Mouse (Mus musculus) forebrain, postnatal 0 days (tissue): Measurements from ENCODE around the gene Ccdc188. TPM values are rescaled to one million over a fixed set of nuclear protein-coding genes. Genes with fewer than 3 reads are reported as not detected.
A peak's percentile ranks its signal among the peaks of the same experiment; 100 is the strongest.

ENCODE experiments used
- ATAC-seq: fragments of 200-750 bp; cut with Nextera tagmentation; 2 replicates; pipeline ENCODE4 v1.8.0; 2017; ENCODE audit warnings: mild to moderate bottlenecking, moderate library complexity
- DNase-seq: peaks from one replicate; pipeline ENCODE4 v3.0.0-alpha.2; 2015
- H3K27ac ChIP-seq: fragments of 300-500 bp; sonication (generic); 2 replicates; pipeline ENCODE4 v1.5.1; 2014; ENCODE audit warnings: low read depth, mild to moderate bottlenecking, antibody characterized with exemption, low read length, moderate library complexity, mixed read lengths
- H3K27me3 ChIP-seq: fragments of 300-500 bp; sonication (generic); 2 replicates; pipeline ENCODE4 v1.6.1; 2014; ENCODE audit warnings: mild to moderate bottlenecking, low read length, mixed read lengths; ENCODE audit not compliant: insufficient read depth
- H3K36me3 ChIP-seq: fragments of 300-500 bp; sonication (generic); 2 replicates; pipeline ENCODE4 v1.6.1; 2014; ENCODE audit warnings: mild to moderate bottlenecking, moderate library complexity; ENCODE audit not compliant: insufficient read depth
- H3K4me1 ChIP-seq: fragments of 300-500 bp; sonication (generic); 2 replicates; pipeline ENCODE4 v1.6.1; 2014; ENCODE audit warnings: antibody characterized with exemption; ENCODE audit not compliant: insufficient read depth
- H3K4me2 ChIP-seq: fragments of 300-500 bp; sonication (generic); 2 replicates; pipeline ENCODE4 v1.6.1; 2014; ENCODE audit warnings: low read depth, mild to moderate bottlenecking, moderate library complexity
- H3K4me3 ChIP-seq: fragments of 300-500 bp; sonication (generic); 2 replicates; pipeline ENCODE4 v1.5.1; 2014; ENCODE audit warnings: low read depth, low read length, mixed read lengths
- H3K9ac ChIP-seq: fragments of 300-500 bp; sonication (generic); 2 replicates; pipeline ENCODE4 v1.6.1; 2014; ENCODE audit warnings: mild to moderate bottlenecking
- H3K9me3 ChIP-seq: fragments of 300-500 bp; sonication (generic); 2 replicates; pipeline ENCODE4 v1.6.1; 2016; ENCODE audit warnings: low read length
- CTCF ChIP-seq: sonication (generic); IDR thresholded peaks from 2 replicates; pipeline ENCODE4 v1.5.1; 2016; ENCODE audit warnings: antibody characterized with exemption, control low read depth, low read depth
- WGBS: fragments of 180-500 bp; shearing (Covaris S2); extraction: QIAGEN DNeasy Blood & Tissue Kit; methylation state at CpG from one replicate; pipeline ENCODE4 v1.1.7; 2014; 5-methylcytosine and 5-hydroxymethylcytosine counted together
- polyA plus RNA-seq: library from polyadenylated mRNA; unstranded; fragments of >200 nt; fragmentation: Nextera tagmentation; extraction: Ambion mirVana; gene quantifications from 2 replicates; pipeline ENCODE4 v1.2.1, GENCODE M21; 2015
- total RNA-seq: library from RNA; depleted of rRNA; stranded (reverse); fragments of >200 nt; gene quantifications from 2 replicates; pipeline ENCODE4 v1.2.3, GENCODE M21; 2014; rRNA removed

Ccdc188 gene
- total and polyA plus RNA-seq, 2 experiments from 2014 or later = 0.11 TPM; not detected in 1

DNA sequence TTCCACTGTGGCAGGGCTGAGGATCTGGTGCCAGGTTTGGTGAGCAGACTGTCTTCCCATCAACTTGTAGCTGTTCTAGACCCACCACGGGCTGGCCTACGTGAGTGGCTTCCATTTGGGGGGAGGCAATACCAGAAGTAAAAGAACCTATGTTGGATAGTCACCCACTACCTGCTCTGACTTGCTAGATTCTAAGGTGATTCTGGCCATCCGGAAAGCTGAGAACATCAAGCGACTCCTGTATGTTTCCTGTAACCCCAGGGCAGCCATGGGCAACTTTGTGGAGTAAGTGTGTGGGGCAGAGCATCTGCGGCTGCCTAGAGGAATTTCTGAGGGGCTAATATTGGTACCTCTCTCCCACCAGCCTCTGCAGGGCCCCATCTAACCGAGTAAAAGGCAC lies 35.1 kb downstream of the Ccdc188 start:
- peaks cover 13% of the 10 kb centered on the region; the same call in 1 of the 2 replicates for H3K4me1 ChIP-seq
- DNase-seq (no peak), ATAC-seq (no peak)
- TF ChIP-seq CTCF = no peak
- WGBS = 89% methylated on average over 6 of the region's 6 CpGs
- no peak overlapping the region for H3K4me2 ChIP-seq
- no peaks in the 10 kb centered on the region for H3K9me3 ChIP-seq
- H3K9ac ChIP-seq = no peak overlapping the region
- no peaks in the 10 kb centered on the region for H3K27me3 ChIP-seq
- no peak overlapping the region for H3K27ac ChIP-seq
- H3K36me3 ChIP-seq = peaks cover 67% of the 10 kb centered on the region
- no peak overlapping the region for H3K4me3 ChIP-seq

DNA sequence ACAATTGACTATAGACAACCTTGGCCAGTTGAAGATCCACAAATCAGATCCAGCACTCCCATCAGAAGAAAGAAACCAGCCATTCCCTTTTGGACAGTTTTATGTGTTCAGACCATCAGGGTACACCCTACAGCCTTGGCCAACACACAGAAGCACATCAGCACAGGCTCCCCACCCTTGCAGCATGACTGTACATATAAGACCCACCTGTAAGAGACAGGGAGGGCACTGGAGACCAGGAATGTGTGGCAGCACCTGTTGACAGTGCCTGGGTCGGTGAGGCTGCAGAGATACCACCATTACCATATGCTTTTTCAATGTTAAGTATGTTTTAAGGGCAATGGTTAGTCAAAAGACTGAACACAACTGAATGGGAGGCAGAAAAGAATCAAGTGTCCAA lies 36.2 kb downstream of the Ccdc188 start:
- peaks cover 13% of the 10 kb centered on the region; the same call in 1 of the 2 replicates for H3K4me1 ChIP-seq

DNA sequence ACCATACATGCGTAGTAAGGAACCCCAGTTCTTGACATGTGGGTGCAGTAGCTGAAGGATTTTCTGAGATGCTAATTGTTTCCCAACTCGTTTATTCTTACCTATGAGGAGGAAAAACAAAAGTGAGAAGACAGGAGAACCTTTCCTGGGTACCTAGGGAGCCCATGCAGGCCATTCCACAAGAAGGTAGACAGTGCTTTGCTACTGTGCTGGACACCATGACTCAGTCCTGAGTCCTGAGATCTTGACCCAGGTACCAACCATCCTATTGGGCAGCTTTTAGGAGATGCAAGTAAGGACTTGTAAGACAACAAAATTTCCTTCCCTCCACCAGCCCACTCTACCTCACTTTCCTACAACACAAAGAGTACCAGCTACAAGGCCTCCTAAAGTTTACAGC lies 40.5 kb downstream of the Ccdc188 start, which contains the start of gene Gm49776:
TSS of gene Gm49776 (minus strand) at position 101 of the 400 bp plus-strand sequence.
- WGBS = 88% methylated on average over 2 of the region's 2 CpGs
- Histone ChIP-seq H3K9ac (no peak within 1 kb of the TSS), H3K27ac (no peak within 1 kb of the TSS), H3K4me3 (no peak within 1 kb of the TSS), H3K27me3 (no peaks in the 10 kb centered on the region), H3K4me2 (no peak within 1 kb of the TSS), H3K4me1 (no peaks in the 10 kb centered on the region), H3K36me3 (peaks cover 83% of the 10 kb centered on the region), H3K9me3 (no peaks in the 10 kb centered on the region)
- TF ChIP-seq CTCF = no peak
- DNase-seq (no peak), ATAC-seq (no peak)

More for the DNA sequence above, 36.2 kb downstream of the Ccdc188 start:
- no peak for TF ChIP-seq CTCF
- no peaks in the 10 kb centered on the region for H3K27me3 ChIP-seq
- H3K27ac ChIP-seq = no peak overlapping the region
- no peak overlapping the region for H3K9ac ChIP-seq
- ATAC-seq = no peak
- 89% methylated on average over 1 of the region's 1 CpGs for WGBS
- no peak overlapping the region for H3K4me2 ChIP-seq
- H3K36me3 ChIP-seq = peaks cover 76% of the 10 kb centered on the region
- no peak overlapping the region for H3K4me3 ChIP-seq
- DNase-seq = no peak
- no peaks in the 10 kb centered on the region for H3K9me3 ChIP-seq

DNA sequence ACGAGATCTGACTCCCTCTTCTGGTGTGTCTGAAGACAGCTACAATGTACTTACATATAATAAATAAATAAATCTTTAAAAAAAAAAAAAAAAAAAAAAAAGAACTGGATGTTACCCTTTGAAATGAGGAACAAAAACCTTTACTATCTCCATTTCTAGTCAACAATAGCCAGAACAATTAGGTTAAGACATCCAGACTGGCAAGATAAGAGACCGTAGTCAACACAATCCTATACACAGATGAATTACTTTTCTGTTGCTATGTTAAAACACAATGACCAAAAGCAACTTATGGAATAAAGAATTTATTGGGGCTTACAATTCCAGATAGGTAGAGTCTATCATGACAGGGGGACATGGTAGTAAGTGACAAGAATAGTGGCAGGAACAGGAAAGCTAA lies 47.3 kb downstream of the Ccdc188 start:
- H3K36me3 ChIP-seq = peaks cover 70% of the 10 kb centered on the region

DNA sequence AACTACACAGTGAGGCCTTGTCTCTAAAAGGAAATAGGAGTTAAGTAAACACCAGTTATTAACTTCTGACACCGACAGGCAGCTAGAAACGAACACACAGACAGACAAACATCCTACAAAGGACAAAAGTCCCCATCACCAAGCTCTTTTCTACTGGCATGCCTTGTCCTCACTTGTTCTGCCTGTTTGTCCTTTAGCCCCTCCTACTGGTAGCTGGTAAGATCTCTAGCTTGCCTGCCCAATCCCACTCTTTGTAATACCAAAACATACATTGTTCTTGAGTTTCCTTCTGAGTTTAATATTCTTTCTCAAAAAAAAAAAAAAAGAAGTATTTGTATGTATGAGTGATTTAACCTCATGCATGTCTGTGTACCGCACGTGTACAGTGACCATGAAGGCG lies 50.5 kb downstream of the Ccdc188 start:
- ATAC-seq (no peak), DNase-seq (no peak)
- Histone ChIP-seq H3K4me3 (no peak overlapping the region), H3K27ac (no peak overlapping the region), H3K9ac (no peak overlapping the region), H3K4me1 (no peaks in the 10 kb centered on the region), H3K27me3 (no peaks in the 10 kb centered on the region), H3K9me3 (no peaks in the 10 kb centered on the region), H3K4me2 (no peak overlapping the region), H3K36me3 (peaks cover 80% of the 10 kb centered on the region)
- TF ChIP-seq CTCF = peak; percentile 34
- 89% methylated on average over 5 of the region's 5 CpGs for WGBS

More for the DNA sequence above, 47.3 kb downstream of the Ccdc188 start:
- 89% methylated on average over 2 of the region's 2 CpGs for WGBS
- Histone ChIP-seq H3K9me3 (no peaks in the 10 kb centered on the region), H3K4me2 (no peak overlapping the region), H3K27me3 (no peaks in the 10 kb centered on the region), H3K4me3 (no peak overlapping the region), H3K27ac (no peak overlapping the region), H3K9ac (no peak overlapping the region), H3K4me1 (no peaks in the 10 kb centered on the region)
- DNase-seq (no peak), ATAC-seq (no peak)
- TF ChIP-seq CTCF = no peak

Other genes with a start within 250 kb of the Ccdc188 start
- not detected in 2 replicates for gene Vpreb2, start 237.5 kb upstream of the Ccdc188 start, total RNA-seq
- gene Vpreb2, start 237.5 kb upstream of the Ccdc188 start, polyA plus RNA-seq = not detected in 2 replicates
- gene Dgcr6, start 165.0 kb upstream of the Ccdc188 start, total RNA-seq = 64.2 and 66.9 TPM in 2 replicates
- gene Dgcr6, start 165.0 kb upstream of the Ccdc188 start, polyA plus RNA-seq = 171 and 177 TPM in 2 replicates
- gene Prodh, start 127.7 kb upstream of the Ccdc188 start, total RNA-seq = 4.4 and 8.4 TPM in 2 replicates
- gene Prodh, start 127.7 kb upstream of the Ccdc188 start, polyA plus RNA-seq = 4.0 and 4.9 TPM in 2 replicates
- 28.0 and 36.7 TPM in 2 replicates for gene Rtn4r, start 90.2 kb upstream of the Ccdc188 start, total RNA-seq
- gene Rtn4r, start 90.2 kb upstream of the Ccdc188 start, polyA plus RNA-seq = 30.0 and 33.5 TPM in 2 replicates
- 27.5 and 35.5 TPM in 2 replicates for gene Zdhhc8, start 17.3 kb downstream of the Ccdc188 start, total RNA-seq
- gene Zdhhc8, start 17.3 kb downstream of the Ccdc188 start, polyA plus RNA-seq = 16.4 and 17.9 TPM in 2 replicates
- 74.9 and 82.4 TPM in 2 replicates for gene Trmt2a, start 30.8 kb downstream of the Ccdc188 start, total RNA-seq
- 66.7 and 67.2 TPM in 2 replicates for gene Trmt2a, start 30.8 kb downstream of the Ccdc188 start, polyA plus RNA-seq
- 171 and 209 TPM in 2 replicates for gene Ranbp1, start 30.9 kb downstream of the Ccdc188 start, total RNA-seq
- gene Ranbp1, start 30.9 kb downstream of the Ccdc188 start, polyA plus RNA-seq = 428 and 477 TPM in 2 replicates
- not detected in 2 replicates for gene Gm49776, start 40.4 kb downstream of the Ccdc188 start, total RNA-seq
- gene Gm49776, start 40.4 kb downstream of the Ccdc188 start, polyA plus RNA-seq = 1.3 and 3.1 TPM in 2 replicates
- 38.5 and 47.6 TPM in 2 replicates for gene Dgcr8, start 71.4 kb downstream of the Ccdc188 start, total RNA-seq
- gene Dgcr8, start 71.4 kb downstream of the Ccdc188 start, polyA plus RNA-seq = 18.5 and 24.5 TPM in 2 replicates
- gene Tango2, start 130.2 kb downstream of the Ccdc188 start, total RNA-seq = 25.5 and 43.0 TPM in 2 replicates
- 69.9 and 75.9 TPM in 2 replicates for gene Tango2, start 130.2 kb downstream of the Ccdc188 start, polyA plus RNA-seq
- 103 and 120 TPM in 2 replicates for gene Arvcf, start 130.3 kb downstream of the Ccdc188 start, total RNA-seq
- 31.2 and 42.8 TPM in 2 replicates for gene Arvcf, start 130.3 kb downstream of the Ccdc188 start, polyA plus RNA-seq
- 9.7 and 11.5 TPM in 2 replicates for gene Txnrd2, start 208.5 kb downstream of the Ccdc188 start, total RNA-seq
- gene Txnrd2, start 208.5 kb downstream of the Ccdc188 start, polyA plus RNA-seq = 28.0 and 34.4 TPM in 2 replicates
- gene Comt, start 209.0 kb downstream of the Ccdc188 start, total RNA-seq = 65.6 and 68.4 TPM in 2 replicates
- 79.9 and 105 TPM in 2 replicates for gene Comt, start 209.0 kb downstream of the Ccdc188 start, polyA plus RNA-seq